Mouse (Mus musculus): ENCODE results near the gene Tec. TPM values are rescaled to one million over a fixed set of nuclear protein-coding genes. Genes with fewer than 3 reads are reported as not detected.
"Not testable (repeated sequence)": the region's sequence is repeated elsewhere in the genome, so short reads cannot be mapped to it uniquely, and the experiment has no call there.

Tec gene
- total RNA-seq, 2 experiments from 2014 or later, result 13.2 TPM

- no peak for DNase-seq
Observed at GRCm38 (mm10) chr5:72820036-72820640, 48.1 kb downstream of the Tec start.

GRCm38 (mm10) chr5:72818513-72819180 is 49.6 kb downstream of the Tec start:
- DNase-seq, result no peak

- no peak for DNase-seq
Observed at GRCm38 (mm10) chr5:72817523-72818091, 50.7 kb downstream of the Tec start.

- DNase-seq, result not testable (repeated sequence)
Observed at GRCm38 (mm10) chr5:72816960-72817359, 51.3 kb downstream of the Tec start.

GRCm38 (mm10) chr5:72816491-72816890 is 51.8 kb downstream of the Tec start:
- DNase-seq, result no peak

GRCm38 (mm10) chr5:72816046-72816445 is 52.2 kb downstream of the Tec start:
- DNase-seq, result no peak

GRCm38 (mm10) chr5:72815361-72815760 is 52.9 kb downstream of the Tec start:
- DNase-seq, result no peak

GRCm38 (mm10) chr5:72814072-72814471 is 54.2 kb downstream of the Tec start:
- no peak for DNase-seq

GRCm38 (mm10) chr5:72812908-72813307 is 55.4 kb downstream of the Tec start:
- no peak for DNase-seq

- DNase-seq, result no peak
Observed at GRCm38 (mm10) chr5:72812328-72812727, 56.0 kb downstream of the Tec start.

- no peak for DNase-seq
Observed at GRCm38 (mm10) chr5:72811397-72811796, 56.9 kb downstream of the Tec start.

GRCm38 (mm10) chr5:72810990-72811389 is 57.3 kb downstream of the Tec start:
- DNase-seq, result no peak

- no peak for DNase-seq
Observed at GRCm38 (mm10) chr5:72809480-72809879, 58.8 kb downstream of the Tec start.

- peak; percentile 22 for DNase-seq
Observed at GRCm38 (mm10) chr5:72808456-72809111, 59.7 kb downstream of the Tec start.

- peak; percentile 27 for DNase-seq
Observed at GRCm38 (mm10) chr5:72802851-72803250, 65.4 kb downstream of the Tec start.

- DNase-seq, result no peak
Observed at GRCm38 (mm10) chr5:72798563-72798962, 69.7 kb downstream of the Tec start.

- peak; percentile 57 for DNase-seq
Observed at GRCm38 (mm10) chr5:72796186-72796613, 72.1 kb downstream of the Tec start.

GRCm38 (mm10) chr5:72793309-72793850 is 74.9 kb downstream of the Tec start:
- DNase-seq, result no peak

GRCm38 (mm10) chr5:72791789-72792188 is 76.5 kb downstream of the Tec start:
- DNase-seq, result no peak

- no peak for DNase-seq
Observed at GRCm38 (mm10) chr5:72791386-72791785, 76.9 kb downstream of the Tec start.

GRCm38 (mm10) chr5:72785451-72785850 is 82.8 kb downstream of the Tec start:
- DNase-seq, result no peak

GRCm38 (mm10) chr5:72784719-72785118 is 83.6 kb downstream of the Tec start:
- no peak for DNase-seq

- DNase-seq, result no peak
Observed at GRCm38 (mm10) chr5:72783957-72784356, 84.3 kb downstream of the Tec start.

Measured in heart, postnatal 4 days (tissue).